Mouse (Mus musculus): ENCODE measurements at regions not wholly inside any gene's neighbourhood (a gene's known extent, or its start where the extent isn't known, plus 50 kb on each side); places are given as distances from the start of the nearest gene placed in this dataset.

- no peak for TF ChIP-seq CTCF (conservative IDR thresholded peaks at IDR 0.05; ENCODE audit: low read length)
- no peak for TF ChIP-seq NANOG (IDR thresholded peaks at IDR 0.05; ENCODE audit: borderline replicate concordance, low read length)
These were observed 192.2 kb downstream of the Gria2 start for GRCm38 (mm10) chr3:80610414-80610813.

Measured in E14TG2a.4 (cell line).